Mouse (Mus musculus): ENCODE measurements at regions not wholly inside any gene's neighbourhood (a gene's known extent, or its start where the extent isn't known, plus 50 kb on each side); places are given as distances from the start of the nearest gene placed in this dataset.

GRCm38 (mm10) chr7:117310586-117311200 is 70.1 kb upstream of the Xylt1 start:
- TF ChIP-seq CTCF (IDR thresholded peaks at IDR 0.05; ENCODE audit: control insufficient read depth, insufficient read depth, insufficient read length) (no peak), MAX (IDR thresholded peaks at IDR 0.05) (no peak), USF1 (IDR thresholded peaks at IDR 0.05; ENCODE audit: low read depth) (no peak), CEBPB (IDR thresholded peaks at IDR 0.05; ENCODE audit: low read depth) (peak; percentile 63), MYOD1 (IDR thresholded peaks at IDR 0.05; ENCODE audit: control insufficient read depth, insufficient read length, low read depth) (no peak), FOSL1 (IDR thresholded peaks at IDR 0.05; ENCODE audit: insufficient read depth, low read length, poor library complexity, severe bottlenecking) (no peak), MYOG (IDR thresholded peaks at IDR 0.05; ENCODE audit: control insufficient read depth, extremely low read depth, insufficient read length) (no peak)

All from C2C12 (cell line).